17 mouse cellular contexts compared by ENCODE assay signal in genomic region chr1:167789448-167789847, GRCm38 (mm10).
DNase-seq lines count a peak whose midpoint lies in the region; ATAC-seq and TF ChIP-seq lines count a peak whose summit lies in the region.
"Had no signal": no experiment of that assay in that cellular context is flagged by ENCODE, and none has a peak within 500 bp of the region (broad histone marks: within the 10 kb centered on the region; RNA-seq: fewer than 3 reads in every experiment).

No protein-coding gene starts in this region.

- DNase-seq in embryonic facial prominence, embryonic 10.5 days (ENCODE audit: low spot score) = no peak
- no peak for DNase-seq in kidney, postnatal 36 days
- no peak for DNase-seq in testis, postnatal 14 days (ENCODE audit: low spot score)
- no peak for DNase-seq in stomach, postnatal 0 days (ENCODE audit: low spot score)
- DNase-seq: cerebellum, postnatal 10 days; gastrocnemius, postnatal 25 days; heart, postnatal 10 days; kidney, postnatal 25 days; right cerebral cortex, adult 18-20 months had no signal

- H3K27me3 ChIP-seq in embryonic facial prominence, embryonic 13.5 days = peaks cover 5% of the 10 kb centered on the region; the same call in 1 of the 2 replicates
- 0 out of 2 replicates have a peak, but pooled peaks cover 10% of the 10 kb centered on the region for H3K27me3 ChIP-seq in embryonic facial prominence, embryonic 10.5 days (replicated peaks; ENCODE audit: low read depth, poor library complexity, severe bottlenecking)
- H3K27me3 ChIP-seq in kidney, embryonic 16.5 days (ENCODE audit: insufficient read depth, low read length) = peaks cover 9% of the 10 kb centered on the region; the same call in 1 of the 2 replicates
- H3K27me3 ChIP-seq in testis, adult 2 months (ENCODE audit: control insufficient read depth, insufficient read depth, low read length) = no peaks in the 10 kb centered on the region
- H3K27me3 ChIP-seq in neural tube, embryonic 15.5 days (replicated peaks) = peaks cover 2% of the 10 kb centered on the region; the same call in 1 of the 2 replicates
- no peaks in the 10 kb centered on the region for H3K27me3 ChIP-seq in stomach, postnatal 0 days (ENCODE audit: control insufficient read depth, insufficient read depth, low read length)

- TF ChIP-seq EP300 in stomach, postnatal 0 days (optimal IDR thresholded peaks at IDR 0.05) = no peak

- WGBS in embryonic facial prominence, embryonic 13.5 days = 79% methylated on average over 8 of the region's 8 CpGs
- 77% methylated on average over 8 of the region's 8 CpGs for WGBS in embryonic facial prominence, embryonic 10.5 days
- WGBS in kidney, embryonic 16.5 days = 66% methylated on average over 8 of the region's 8 CpGs
- WGBS in neural tube, embryonic 15.5 days = 44% methylated on average over 8 of the region's 8 CpGs
- WGBS in stomach, postnatal 0 days = 56% methylated on average over 8 of the region's 8 CpGs

- no peak for TF ChIP-seq CTCF in testis, adult 2 months (IDR thresholded peaks at IDR 0.05; ENCODE audit: control insufficient read depth, insufficient read depth, insufficient replicate concordance, low read depth, low read length)
- no peak for TF ChIP-seq CTCF in stomach, postnatal 0 days (IDR thresholded peaks at IDR 0.05; ENCODE audit: low read depth)

- H3K4me3 ChIP-seq in embryonic facial prominence, embryonic 13.5 days = no peak overlapping the region
- no peak overlapping the region for H3K4me3 ChIP-seq in embryonic facial prominence, embryonic 10.5 days
- no peak overlapping the region for H3K4me3 ChIP-seq in kidney, embryonic 16.5 days (ENCODE audit: low read length)
- peak overlapping the region; percentile 65 for H3K4me3 ChIP-seq in testis, adult 2 months (ENCODE audit: control insufficient read depth, low read depth, low read length)
- H3K4me3 ChIP-seq in neural tube, embryonic 15.5 days (replicated peaks) = no peak overlapping the region
- no peak overlapping the region for H3K4me3 ChIP-seq in stomach, postnatal 0 days (ENCODE audit: low read depth, low read length)
- H3K4me3 ChIP-seq: hindbrain, embryonic 13.5 days had no signal

- no peak overlapping the region for H3K9ac ChIP-seq in embryonic facial prominence, embryonic 13.5 days
- no peak overlapping the region for H3K9ac ChIP-seq in kidney, embryonic 16.5 days (replicated peaks; ENCODE audit: low read length)
- no peak overlapping the region for H3K9ac ChIP-seq in neural tube, embryonic 15.5 days (replicated peaks)
- no peak overlapping the region for H3K9ac ChIP-seq in stomach, postnatal 0 days (ENCODE audit: low read length)
- H3K9ac ChIP-seq: hindbrain, embryonic 13.5 days; liver, embryonic 14.5 days had no signal

- H3K9me3 ChIP-seq in embryonic facial prominence, embryonic 13.5 days = no peaks in the 10 kb centered on the region
- no peaks in the 10 kb centered on the region for H3K9me3 ChIP-seq in embryonic facial prominence, embryonic 10.5 days
- H3K9me3 ChIP-seq in kidney, embryonic 16.5 days (ENCODE audit: low read length) = no peaks in the 10 kb centered on the region
- H3K9me3 ChIP-seq in neural tube, embryonic 15.5 days (replicated peaks) = no peaks in the 10 kb centered on the region
- no peaks in the 10 kb centered on the region for H3K9me3 ChIP-seq in stomach, postnatal 0 days (ENCODE audit: control insufficient read depth, low read length)
- H3K9me3 ChIP-seq: hindbrain, embryonic 13.5 days had no signal

- TF ChIP-seq POLR2A in testis, adult 2 months (IDR thresholded peaks at IDR 0.05; ENCODE audit: control insufficient read depth, low read depth, low read length) = no peak

- H3K4me2 ChIP-seq in embryonic facial prominence, embryonic 13.5 days = no peak overlapping the region
- H3K4me2 ChIP-seq in kidney, embryonic 16.5 days (replicated peaks; ENCODE audit: low read depth, low read length) = 0 out of 2 replicates have a peak overlapping the region, but pooled peaks have one; percentile 16
- 0 out of 2 replicates have a peak overlapping the region, but pooled peaks have one; percentile 19 for H3K4me2 ChIP-seq in neural tube, embryonic 15.5 days
- H3K4me2 ChIP-seq in stomach, postnatal 0 days (replicated peaks; ENCODE audit: low read depth) = no peak overlapping the region
- H3K4me2 ChIP-seq: hindbrain, embryonic 13.5 days had no signal

- H3K4me1 ChIP-seq in embryonic facial prominence, embryonic 13.5 days = 0 out of 2 replicates have a peak, but pooled peaks cover 2% of the 10 kb centered on the region
- peaks cover 12% of the 10 kb centered on the region for H3K4me1 ChIP-seq in embryonic facial prominence, embryonic 10.5 days
- 0 out of 2 replicates have a peak, but pooled peaks cover 3% of the 10 kb centered on the region for H3K4me1 ChIP-seq in kidney, embryonic 16.5 days (ENCODE audit: insufficient read depth, low read length)
- H3K4me1 ChIP-seq in testis, adult 2 months (ENCODE audit: control insufficient read depth, insufficient read depth, low read length) = no peaks in the 10 kb centered on the region
- peaks cover 11% of the 10 kb centered on the region; the same call in 1 of the 2 replicates for H3K4me1 ChIP-seq in neural tube, embryonic 15.5 days
- no peaks in the 10 kb centered on the region for H3K4me1 ChIP-seq in stomach, postnatal 0 days (replicated peaks; ENCODE audit: control insufficient read depth, insufficient read depth)

- H3K36me3 ChIP-seq in embryonic facial prominence, embryonic 13.5 days = no peaks in the 10 kb centered on the region
- H3K36me3 ChIP-seq in embryonic facial prominence, embryonic 10.5 days (replicated peaks) = no peaks in the 10 kb centered on the region
- no peaks in the 10 kb centered on the region for H3K36me3 ChIP-seq in kidney, embryonic 16.5 days (ENCODE audit: insufficient read depth, low read length)
- H3K36me3 ChIP-seq in testis, adult 2 months (ENCODE audit: control insufficient read depth, insufficient read depth, low read length) = no peaks in the 10 kb centered on the region
- no peaks in the 10 kb centered on the region for H3K36me3 ChIP-seq in neural tube, embryonic 15.5 days
- H3K36me3 ChIP-seq in stomach, postnatal 0 days (ENCODE audit: control insufficient read depth, insufficient read depth, low read length) = no peaks in the 10 kb centered on the region
- H3K36me3 ChIP-seq: hindbrain, embryonic 13.5 days had no signal

- 0 out of 2 replicates have a peak, but pooled peaks have one; percentile 59 for ATAC-seq in embryonic facial prominence, embryonic 13.5 days (ENCODE audit: insufficient number of reproducible peaks, insufficient read depth, low FRiP score, low TSS enrichment, low read depth)
- no peak; the same call in 1 of the 2 replicates for ATAC-seq in kidney, embryonic 16.5 days (ENCODE audit: low FRiP score, low TSS enrichment)
- ATAC-seq in neural tube, embryonic 15.5 days (ENCODE audit: low FRiP score) = no peak
- no peak for ATAC-seq in stomach, postnatal 0 days (ENCODE audit: low FRiP score, low TSS enrichment)
- ATAC-seq: intestine, postnatal 0 days had no signal

- H3K27ac ChIP-seq in embryonic facial prominence, embryonic 13.5 days = no peak overlapping the region
- H3K27ac ChIP-seq in embryonic facial prominence, embryonic 10.5 days (replicated peaks) = no peak overlapping the region
- H3K27ac ChIP-seq in kidney, embryonic 16.5 days (ENCODE audit: low read length) = no peak overlapping the region
- no peak overlapping the region for H3K27ac ChIP-seq in testis, adult 2 months (ENCODE audit: control insufficient read depth, insufficient read depth, low read depth, low read length)
- H3K27ac ChIP-seq in neural tube, embryonic 15.5 days (replicated peaks) = no peak overlapping the region
- H3K27ac ChIP-seq in stomach, postnatal 0 days (replicated peaks) = no peak overlapping the region
- H3K27ac ChIP-seq: hindbrain, embryonic 13.5 days; liver, embryonic 14.5 days; macrophage had no signal

Comparison
In these comparisons a context has a peak if more than half of its experiments do, and no peak if none do; other contexts are left out.
1. H3K4me2 ChIP-seq: peak in kidney, embryonic 16.5 days (single experiment) and neural tube, embryonic 15.5 days (single experiment); none in embryonic facial prominence, embryonic 13.5 days (single experiment) and stomach, postnatal 0 days (single experiment).